Mouse (Mus musculus): ENCODE results near the gene Ccdc92b.

DNA sequence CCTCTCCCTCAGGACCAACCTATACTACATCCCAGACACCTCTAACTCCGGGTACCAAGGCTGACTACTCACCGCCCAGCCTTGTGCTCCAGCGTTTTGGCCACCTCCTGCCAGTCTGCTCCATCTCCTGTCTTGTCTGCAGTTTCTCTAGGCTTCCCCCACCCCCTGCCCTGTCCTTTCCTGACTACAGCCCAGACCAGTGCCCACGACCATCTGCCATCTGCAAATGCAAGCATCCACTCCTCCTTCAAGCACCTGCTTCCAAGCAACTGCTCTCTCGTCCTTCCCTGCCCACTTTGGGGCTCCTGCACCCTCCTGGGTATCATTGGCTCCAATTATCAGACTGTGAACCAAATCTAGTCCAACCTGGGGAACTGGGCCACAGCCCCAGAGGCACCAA, 33.0 kb upstream of the Ccdc92b start:
- TF ChIP-seq USF1 (IDR thresholded peaks at IDR 0.05; ENCODE audit: low read depth), result no peak
- TF ChIP-seq CTCF (IDR thresholded peaks at IDR 0.05; ENCODE audit: control insufficient read depth, insufficient read depth, insufficient read length), result no peak

All from C2C12 (cell line).